Mouse (Mus musculus) hindbrain, embryonic 16.5 days (tissue): ENCODE data around the gene Armcx5. TPM values are rescaled to one million over a fixed set of nuclear protein-coding genes. Genes with fewer than 3 reads are reported as not detected.
"Not testable (repeated sequence)": the region's sequence is repeated elsewhere in the genome, so short reads cannot be mapped to it uniquely, and the experiment has no call there.

Source experiments
- ATAC-seq: fragments of 200-750 bp; cut with Nextera tagmentation; 2 replicates; pipeline ENCODE4 v1.8.0; 2017; ENCODE audit warnings: moderate TSS enrichment, moderate library complexity
- H3K27ac ChIP-seq: fragments of 300-500 bp; sonication (generic); 2 replicates; pipeline ENCODE4 v1.5.1; 2014; ENCODE audit warnings: low read depth, mild to moderate bottlenecking, control low read depth, low read length, moderate library complexity
- H3K27me3 ChIP-seq: fragments of 300-500 bp; sonication (generic); replicated peaks from 2 replicates; pipeline ENCODE4 v1.6.1; 2014; ENCODE audit warnings: low read length; ENCODE audit not compliant: control insufficient read depth, insufficient read depth
- H3K36me3 ChIP-seq: fragments of 300-500 bp; sonication (generic); 2 replicates; pipeline ENCODE4 v1.6.1; 2014; ENCODE audit warnings: mild to moderate bottlenecking, low read length, moderate library complexity, mixed read lengths; ENCODE audit not compliant: control insufficient read depth, insufficient read depth
- H3K4me1 ChIP-seq: fragments of 300-500 bp; sonication (generic); 2 replicates; pipeline ENCODE4 v1.6.1; 2014; ENCODE audit warnings: low read depth, low read length; ENCODE audit not compliant: control insufficient read depth, insufficient read depth
- H3K4me2 ChIP-seq: fragments of 300-500 bp; sonication (generic); 2 replicates; pipeline ENCODE4 v1.6.1; 2014; ENCODE audit warnings: mild to moderate bottlenecking, low read length, control low read depth, moderate library complexity
- H3K4me3 ChIP-seq: fragments of 300-500 bp; sonication (generic); 2 replicates; pipeline ENCODE4 v1.5.1; 2014; ENCODE audit warnings: mild to moderate bottlenecking, low read length, control low read depth, moderate library complexity
- H3K9ac ChIP-seq: fragments of 300-500 bp; sonication (generic); 2 replicates; pipeline ENCODE4 v1.6.1; 2014; ENCODE audit warnings: low read depth, mild to moderate bottlenecking, control low read depth, low read length, moderate library complexity
- H3K9me3 ChIP-seq: fragments of 300-500 bp; sonication (generic); 2 replicates; pipeline ENCODE4 v1.6.1; 2014; ENCODE audit warnings: mild to moderate bottlenecking, low read length, moderate library complexity; ENCODE audit not compliant: control insufficient read depth
- WGBS: fragments of 180-500 bp; shearing (Covaris S2); extraction: QIAGEN DNeasy Blood & Tissue Kit; methylation state at CpG from one replicate; pipeline ENCODE4 v1.1.7; 2014; 5-methylcytosine and 5-hydroxymethylcytosine counted together
- polyA plus RNA-seq: library from polyadenylated mRNA; unstranded; fragments of >200 nt; fragmentation: Nextera tagmentation; extraction: Ambion mirVana; gene quantifications from 2 replicates; pipeline ENCODE4 v1.2.1, GENCODE M21; 2015

The Armcx5 gene
- polyA plus RNA-seq, result 12.0 and 13.2 TPM in 2 replicates

- no peaks in the 10 kb centered on the region for H3K36me3 ChIP-seq
- peak within 1 kb of the TSS; percentile 76 for H3K9ac ChIP-seq
- peak; percentile 99 for ATAC-seq
- H3K4me3 ChIP-seq, result peak within 1 kb of the TSS; percentile 59
- no peaks in the 10 kb centered on the region for H3K9me3 ChIP-seq
- peak within 1 kb of the TSS; percentile 89 for H3K27ac ChIP-seq
- H3K4me1 ChIP-seq, result peaks cover 3% of the 10 kb centered on the region
- 21% methylated on average over 48 of the region's 48 CpGs for WGBS
- H3K4me2 ChIP-seq, result peak within 1 kb of the TSS; percentile 61
- H3K27me3 ChIP-seq, result no peaks in the 10 kb centered on the region
These were observed at the start of gene Armcx5, which contains the start of gene Gprasp1 for GRCm38 (mm10) chrX:135742304-135743055. Gene Armcx5 (plus strand): TSS chrX:135742733. Gene Gprasp1 (plus strand): TSS chrX:135742733.

- Histone ChIP-seq H3K36me3 (no peaks in the 10 kb centered on the region), H3K4me1 (no peaks in the 10 kb centered on the region), H3K4me2 (no peak within 1 kb of the TSS), H3K9me3 (no peaks in the 10 kb centered on the region), H3K4me3 (no peak within 1 kb of the TSS), H3K27me3 (no peaks in the 10 kb centered on the region), H3K9ac (no peak within 1 kb of the TSS), H3K27ac (no peak within 1 kb of the TSS)
- 70% methylated on average over 1 of the region's 1 CpGs for WGBS
- ATAC-seq, result no peak
These were observed 48.9 kb upstream of the Armcx5 start, which contains the start of gene Tcp11x2 for GRCm38 (mm10) chrX:135693633-135694032. Gene Tcp11x2 (minus strand): TSS chrX:135693790.

GRCm38 (mm10) chrX:135703111-135703510, 39.4 kb upstream of the Armcx5 start:
- Histone ChIP-seq H3K4me3 (no peak overlapping the region), H3K27me3 (no peaks in the 10 kb centered on the region), H3K9me3 (no peaks in the 10 kb centered on the region), H3K36me3 (no peaks in the 10 kb centered on the region), H3K27ac (no peak overlapping the region), H3K4me1 (no peaks in the 10 kb centered on the region), H3K9ac (no peak overlapping the region), H3K4me2 (no peak overlapping the region)
- ATAC-seq, result no peak
- WGBS, result 93% methylated on average over 1 of the region's 1 CpGs

- H3K4me3 ChIP-seq, result no peak overlapping the region
- H3K9ac ChIP-seq, result no peak overlapping the region
- no peak overlapping the region for H3K4me2 ChIP-seq
- H3K4me1 ChIP-seq, result no peaks in the 10 kb centered on the region
- H3K9me3 ChIP-seq, result no peaks in the 10 kb centered on the region
- H3K36me3 ChIP-seq, result no peaks in the 10 kb centered on the region
- H3K27me3 ChIP-seq, result no peaks in the 10 kb centered on the region
- ATAC-seq, result no peak
- WGBS, result 41% methylated on average over 2 of the region's 2 CpGs
- no peak overlapping the region for H3K27ac ChIP-seq
These were observed 38.2 kb upstream of the Armcx5 start for GRCm38 (mm10) chrX:135704349-135704748.

- 90% methylated on average over 2 of the region's 2 CpGs for WGBS
- no peaks in the 10 kb centered on the region for H3K36me3 ChIP-seq
- H3K9me3 ChIP-seq, result no peaks in the 10 kb centered on the region
- no peak overlapping the region for H3K9ac ChIP-seq
- no peaks in the 10 kb centered on the region for H3K27me3 ChIP-seq
- no peaks in the 10 kb centered on the region for H3K4me1 ChIP-seq
- H3K4me3 ChIP-seq, result no peak overlapping the region
- H3K27ac ChIP-seq, result no peak overlapping the region
- no peak overlapping the region for H3K4me2 ChIP-seq
- no peak for ATAC-seq
These were observed 29.7 kb upstream of the Armcx5 start for GRCm38 (mm10) chrX:135712845-135713244.

GRCm38 (mm10) chrX:135725161-135725560, 17.4 kb upstream of the Armcx5 start, which contains the start of gene Tmsb15a:
Gene Tmsb15a (minus strand): TSS chrX:135725261.
- no peaks in the 10 kb centered on the region for H3K36me3 ChIP-seq
- H3K9me3 ChIP-seq, result no peaks in the 10 kb centered on the region
- H3K4me1 ChIP-seq, result no peaks in the 10 kb centered on the region
- no peak within 1 kb of the TSS for H3K9ac ChIP-seq
- WGBS, result 85% methylated on average over 10 of the region's 10 CpGs
- H3K27me3 ChIP-seq, result no peaks in the 10 kb centered on the region; the same call in 1 of the 2 replicates
- H3K4me3 ChIP-seq, result no peak within 1 kb of the TSS
- ATAC-seq, result no peak
- H3K4me2 ChIP-seq, result no peak within 1 kb of the TSS
- no peak within 1 kb of the TSS for H3K27ac ChIP-seq

GRCm38 (mm10) chrX:135738730-135739520, 3.6 kb upstream of the Armcx5 start:
- no peak for ATAC-seq
- H3K27ac ChIP-seq, result no peak overlapping the region
- no peaks in the 10 kb centered on the region for H3K27me3 ChIP-seq
- peaks cover 3% of the 10 kb centered on the region for H3K4me1 ChIP-seq
- no peak overlapping the region for H3K4me2 ChIP-seq
- no peaks in the 10 kb centered on the region for H3K36me3 ChIP-seq
- H3K4me3 ChIP-seq, result no peak overlapping the region
- 94% methylated on average over 2 of the region's 2 CpGs for WGBS
- no peak overlapping the region for H3K9ac ChIP-seq
- no peaks in the 10 kb centered on the region for H3K9me3 ChIP-seq

GRCm38 (mm10) chrX:135743056-135743355, 473 bp downstream of the Armcx5 start:
- peak; percentile 46; the same call in 1 of the 2 replicates for ATAC-seq

GRCm38 (mm10) chrX:135745376-135745775, 2.8 kb downstream of the Armcx5 start:
- not testable (repeated sequence) for H3K27me3 ChIP-seq, ATAC-seq, H3K4me2 ChIP-seq, H3K4me3 ChIP-seq, H3K27ac ChIP-seq, H3K9me3 ChIP-seq, H3K4me1 ChIP-seq, H3K36me3 ChIP-seq, H3K9ac ChIP-seq
- 91% methylated on average over 3 of the region's 3 CpGs for WGBS

More at GRCm38 (mm10) chrX:135743056-135743355, 473 bp downstream of the Armcx5 start:
- no peaks in the 10 kb centered on the region for H3K9me3 ChIP-seq
- H3K27me3 ChIP-seq, result no peaks in the 10 kb centered on the region
- no peaks in the 10 kb centered on the region for H3K36me3 ChIP-seq
- peak overlapping the region; percentile 61 for H3K4me2 ChIP-seq
- 24% methylated on average over 7 of the region's 7 CpGs for WGBS
- H3K27ac ChIP-seq, result peak overlapping the region; percentile 89
- H3K4me1 ChIP-seq, result peaks cover 3% of the 10 kb centered on the region
- H3K4me3 ChIP-seq, result peak overlapping the region; percentile 59
- H3K9ac ChIP-seq, result peak overlapping the region; percentile 76
